Mouse (Mus musculus) heart, postnatal 4 days (tissue): ENCODE measurements around the gene Crybg1. TPM values are rescaled to one million over a fixed set of nuclear protein-coding genes. Genes with fewer than 3 reads are reported as not detected.

Source experiments
- total RNA-seq, 2 experiments: library from RNA; stranded (reverse); gene quantifications; 2 replicates each; pipeline ENCODE4 v1.2.3; 2021

The Crybg1 gene
- total RNA-seq, 2 experiments from 2014 or later: 0.95 to 1.0 TPM

Other genes starting within 250 kb of the Crybg1 start
- 10 to 100 TPM; 30.0 to 31.3 TPM for gene Qrsl1, start 247.1 kb downstream of the Crybg1 start, total RNA-seq
- 10 to 100 TPM; 36.3 to 37.9 TPM for gene Rtn4ip1, start 247.0 kb downstream of the Crybg1 start, total RNA-seq
- 10 to 100 TPM; 15.6 to 15.7 TPM for gene Atg5, start 119.5 kb upstream of the Crybg1 start, total RNA-seq